Mouse (Mus musculus) bone marrow macrophage, adult 2 months (primary cell): ENCODE data around the gene Cys1. TPM values are rescaled to one million over a fixed set of nuclear protein-coding genes. Genes with fewer than 3 reads are reported as not detected.

Experiments
- H3K27ac ChIP-seq: 2 replicates; pipeline ENCODE4 v1.5.1; 2012; ENCODE audit warnings: low read depth, low read length; ENCODE audit not compliant: insufficient read depth
- H3K4me1 ChIP-seq: 2 replicates; pipeline ENCODE4 v1.6.1; 2012; ENCODE audit warnings: low read length; ENCODE audit not compliant: control insufficient read depth, insufficient read depth
- H3K4me3 ChIP-seq: 2 replicates; pipeline ENCODE4 v1.5.1; 2012; ENCODE audit warnings: mild to moderate bottlenecking, low read length, moderate library complexity; ENCODE audit not compliant: insufficient read depth
- CTCF ChIP-seq: IDR thresholded peaks from 2 replicates; pipeline ENCODE4 v1.5.1; 2012; ENCODE audit warnings: low read depth, mild to moderate bottlenecking, low read length, moderate library complexity
- POLR2A ChIP-seq: IDR thresholded peaks from 2 replicates; pipeline ENCODE4 v1.6.1; 2012; ENCODE audit warnings: mild to moderate bottlenecking, low read depth, low read length, borderline replicate concordance
- polyA plus RNA-seq: library from polyadenylated mRNA; stranded (reverse); fragments of >200 nt; gene quantifications from 2 replicates; pipeline ENCODE4 v1.2.4, GENCODE M21; 2012; ENCODE audit not compliant: missing spikeins, insufficient read depth, insufficient read length

Gene Cys1
- polyA plus RNA-seq, 1 experiment: not detected

DNA sequence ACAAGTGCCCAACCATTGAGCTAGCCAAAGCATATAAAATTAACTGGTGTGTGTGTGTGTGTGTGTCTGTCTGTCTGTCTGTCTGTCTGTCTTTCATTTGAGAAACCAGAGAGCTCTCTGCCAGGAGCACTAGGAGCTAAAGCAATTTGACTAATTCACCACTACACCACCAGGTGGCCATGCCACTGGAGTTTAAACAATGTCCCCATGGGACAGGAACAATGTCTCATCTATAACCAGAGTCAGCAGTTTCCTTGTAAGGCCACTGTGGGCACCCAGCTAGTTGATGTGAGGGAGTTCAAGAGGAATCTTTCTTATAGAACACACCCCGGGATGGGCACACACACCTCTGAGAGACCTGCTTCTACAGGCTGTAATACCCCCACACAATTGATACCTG is 51.4 kb downstream of the Cys1 start:
- Histone ChIP-seq H3K27ac (no peak overlapping the region), H3K4me1 (peaks cover 12% of the 10 kb centered on the region), H3K4me3 (no peak overlapping the region)
- TF ChIP-seq CTCF: no peak
- TF ChIP-seq POLR2A: no peak

DNA sequence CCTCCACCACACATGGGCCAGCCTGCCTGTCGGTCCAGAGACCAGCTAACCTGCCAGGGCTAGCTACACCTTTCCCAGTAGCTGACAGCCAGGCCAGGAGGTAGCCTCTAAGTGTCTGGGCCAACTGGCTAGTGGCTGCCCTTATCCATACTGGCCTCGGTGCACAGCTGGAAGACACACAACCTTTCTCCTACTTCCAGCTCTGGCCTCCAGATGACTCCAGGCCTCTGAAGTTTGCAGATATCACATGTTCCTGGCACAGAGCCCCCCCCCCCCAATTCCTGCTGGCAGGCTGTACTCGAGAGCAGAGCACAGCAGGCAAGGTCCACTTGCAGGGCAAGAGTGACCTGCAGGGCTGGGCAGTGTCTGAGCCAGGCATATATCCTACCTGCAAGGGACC is 54.4 kb downstream of the Cys1 start:
- TF ChIP-seq POLR2A (no peak), CTCF (no peak)
- no peak overlapping the region for H3K27ac ChIP-seq
- H3K4me1 ChIP-seq: no peaks in the 10 kb centered on the region
- H3K4me3 ChIP-seq: no peak overlapping the region

DNA sequence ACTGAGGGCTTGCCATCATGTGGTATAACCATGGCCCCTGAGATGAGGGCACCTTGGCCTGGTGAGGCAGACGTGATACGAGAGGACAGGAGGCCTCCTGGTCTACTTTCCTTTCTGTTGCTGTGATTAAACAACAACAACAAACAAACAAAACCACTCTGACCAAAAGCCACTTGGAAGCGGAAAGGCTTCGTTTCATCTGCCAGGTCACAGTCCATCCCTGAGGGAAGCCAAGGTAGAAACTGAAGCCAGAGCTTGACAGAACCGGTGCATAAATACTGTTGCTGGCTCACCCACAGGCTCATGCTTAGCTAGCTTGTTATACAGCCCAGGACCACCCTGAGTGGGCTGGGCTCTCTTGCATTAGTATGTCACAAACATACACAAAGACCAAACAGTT is 55.2 kb downstream of the Cys1 start:
- TF ChIP-seq CTCF (no peak), POLR2A (no peak)
- Histone ChIP-seq H3K4me3 (no peak overlapping the region), H3K4me1 (no peaks in the 10 kb centered on the region), H3K27ac (no peak overlapping the region)

DNA sequence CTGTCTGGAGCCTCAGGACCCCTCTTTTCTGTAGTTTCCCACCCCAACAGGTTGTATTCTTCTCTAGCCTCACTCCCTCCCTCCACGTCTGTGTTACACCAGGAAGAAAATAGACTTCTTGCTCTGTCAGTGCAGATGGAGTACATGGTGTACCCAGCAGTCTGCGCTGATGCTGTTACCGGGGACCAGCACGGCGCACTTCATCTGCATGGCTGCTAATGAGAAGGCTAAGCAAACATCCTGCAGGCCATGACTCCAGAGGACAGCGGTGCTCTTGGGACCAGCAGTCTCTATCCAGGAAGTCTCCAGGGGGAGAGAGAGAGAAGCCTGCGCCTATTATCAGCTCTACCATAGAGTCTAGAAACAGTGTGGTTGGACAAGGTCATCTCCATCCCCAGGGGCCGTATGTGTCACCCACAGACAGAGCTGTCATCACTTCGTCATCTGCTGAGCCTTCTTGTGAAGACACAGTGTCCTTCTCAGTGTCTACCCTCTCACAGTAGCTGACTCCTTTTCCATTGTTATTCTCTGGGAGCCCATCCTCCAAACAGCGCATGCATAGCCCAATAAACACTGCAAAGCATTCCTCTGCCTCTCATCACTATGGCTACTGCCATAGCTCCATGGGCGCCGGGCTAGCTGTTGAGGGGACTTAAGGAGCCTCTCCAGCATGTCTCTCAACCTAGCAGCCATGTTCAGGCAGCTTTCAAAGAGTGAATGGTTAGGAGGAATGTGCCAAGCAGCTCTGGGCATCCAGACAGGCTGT is 57.9 kb downstream of the Cys1 start:
- H3K4me3 ChIP-seq: no peak overlapping the region
- no peak overlapping the region for H3K27ac ChIP-seq
- no peaks in the 10 kb centered on the region for H3K4me1 ChIP-seq
- TF ChIP-seq CTCF: no peak
- no peak for TF ChIP-seq POLR2A

DNA sequence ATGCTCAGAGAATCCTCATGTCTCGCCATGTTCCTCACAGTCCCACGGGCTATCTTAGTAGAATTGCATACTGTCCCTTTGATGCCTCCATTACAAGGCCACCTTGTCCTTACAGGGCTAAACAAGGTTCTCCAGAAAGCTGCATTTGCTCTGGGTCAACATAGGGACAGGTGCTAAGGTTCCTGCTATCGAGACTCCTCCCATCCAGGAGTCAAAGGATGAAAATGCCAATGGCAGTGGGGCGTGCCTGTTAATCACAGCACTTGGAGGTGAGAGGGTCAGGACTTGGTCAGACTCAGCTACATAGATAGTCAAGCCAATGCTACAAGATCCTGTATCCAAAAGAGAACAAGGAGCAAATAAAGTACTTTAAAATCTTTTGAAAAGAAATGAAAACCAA is 62.2 kb downstream of the Cys1 start:
- H3K4me3 ChIP-seq: no peak overlapping the region
- no peak overlapping the region for H3K27ac ChIP-seq
- H3K4me1 ChIP-seq: no peaks in the 10 kb centered on the region
- TF ChIP-seq POLR2A (no peak), CTCF (no peak)

Other genes starting within 250 kb of the Cys1 start
- 13.8 and 17.2 TPM in 2 replicates for gene Taf1b, start 183.5 kb downstream of the Cys1 start, polyA plus RNA-seq
- not detected in 2 replicates for gene Grhl1, start 109.5 kb downstream of the Cys1 start, polyA plus RNA-seq
- 5.5 and 6.7 TPM in 2 replicates for gene Klf11, start 30.5 kb downstream of the Cys1 start, polyA plus RNA-seq
- 53.3 and 54.8 TPM in 2 replicates for gene Rrm2, start 26.4 kb upstream of the Cys1 start, polyA plus RNA-seq
- gene Mboat2, start 149.1 kb upstream of the Cys1 start, polyA plus RNA-seq: 0.23 TPM in 1 of 2 replicates, not detected in the other